Mouse (Mus musculus) heart, embryonic 15.5 days (tissue): Measurements from ENCODE around the gene Eaf2. TPM values are rescaled to one million over a fixed set of nuclear protein-coding genes. Genes with fewer than 3 reads are reported as not detected.
A peak's percentile ranks its signal among the peaks of the same experiment; 100 is the strongest.
"Not testable (repeated sequence)": the region's sequence is repeated elsewhere in the genome, so short reads cannot be mapped to it uniquely, and the experiment has no call there.

Experiments used
- ATAC-seq: fragments of 200-750 bp; cut with Nextera tagmentation; replicated peaks from 2 replicates; pipeline ENCODE4 v1.8.0; 2017; ENCODE audit warnings: low read depth, moderate TSS enrichment; ENCODE audit not compliant: insufficient number of reproducible peaks, insufficient read depth, low FRiP score
- H3K27ac ChIP-seq: fragments of 300-500 bp; sonication (generic); 2 replicates; pipeline ENCODE4 v1.5.1; 2015; ENCODE audit warnings: mild to moderate bottlenecking, inconsistent platforms
- H3K27me3 ChIP-seq: fragments of 300-500 bp; sonication (generic); 2 replicates; pipeline ENCODE4 v1.6.1; 2015; ENCODE audit warnings: inconsistent platforms
- H3K36me3 ChIP-seq: fragments of 300-500 bp; sonication (generic); 2 replicates; pipeline ENCODE4 v1.6.1; 2015; ENCODE audit warnings: mild to moderate bottlenecking, inconsistent platforms
- H3K4me1 ChIP-seq: fragments of 300-500 bp; sonication (generic); replicated peaks from 2 replicates; pipeline ENCODE4 v1.6.1; 2015; ENCODE audit warnings: inconsistent platforms
- H3K4me2 ChIP-seq: fragments of 300-500 bp; sonication (generic); 2 replicates; pipeline ENCODE4 v1.6.1; 2015; ENCODE audit warnings: inconsistent platforms, mild to moderate bottlenecking, moderate library complexity
- H3K4me3 ChIP-seq: fragments of 300-500 bp; sonication (generic); 2 replicates; pipeline ENCODE4 v1.5.1; 2015; ENCODE audit warnings: mild to moderate bottlenecking, inconsistent platforms
- H3K9ac ChIP-seq: fragments of 300-500 bp; sonication (generic); 2 replicates; pipeline ENCODE4 v1.6.1; 2015; ENCODE audit warnings: mild to moderate bottlenecking, inconsistent platforms
- H3K9me3 ChIP-seq: fragments of 300-500 bp; sonication (generic); replicated peaks from 2 replicates; pipeline ENCODE4 v1.6.1; 2016; ENCODE audit warnings: inconsistent platforms
- WGBS: fragments of 180-500 bp; shearing (Covaris S2); methylation state at CpG from one replicate; pipeline ENCODE4 v1.1.7; 2015; ENCODE audit warnings: mixed read lengths; 5-methylcytosine and 5-hydroxymethylcytosine counted together
- polyA plus RNA-seq: library from polyadenylated mRNA; unstranded; fragments of >200 nt; fragmentation: Nextera tagmentation; extraction: Ambion mirVana; gene quantifications from 2 replicates; pipeline ENCODE4 v1.2.1, GENCODE M21; 2015

Eaf2 gene
- polyA plus RNA-seq, 1 experiment from 2014 or later, result 0.47 TPM

- H3K4me1 ChIP-seq, result no peaks in the 10 kb centered on the region
- H3K9ac ChIP-seq, result no peak overlapping the region
- no peak for ATAC-seq
- no peak overlapping the region for H3K4me3 ChIP-seq
- H3K27ac ChIP-seq, result no peak overlapping the region
- no peak overlapping the region for H3K4me2 ChIP-seq
- 93% methylated on average over 4 of the region's 4 CpGs for WGBS
- peaks cover 54% of the 10 kb centered on the region for H3K36me3 ChIP-seq
- H3K9me3 ChIP-seq, result no peaks in the 10 kb centered on the region
- no peaks in the 10 kb centered on the region for H3K27me3 ChIP-seq
Observed at GRCm38 (mm10) chr16:36891415-36891814, 16.6 kb upstream of the Eaf2 start.

DNA sequence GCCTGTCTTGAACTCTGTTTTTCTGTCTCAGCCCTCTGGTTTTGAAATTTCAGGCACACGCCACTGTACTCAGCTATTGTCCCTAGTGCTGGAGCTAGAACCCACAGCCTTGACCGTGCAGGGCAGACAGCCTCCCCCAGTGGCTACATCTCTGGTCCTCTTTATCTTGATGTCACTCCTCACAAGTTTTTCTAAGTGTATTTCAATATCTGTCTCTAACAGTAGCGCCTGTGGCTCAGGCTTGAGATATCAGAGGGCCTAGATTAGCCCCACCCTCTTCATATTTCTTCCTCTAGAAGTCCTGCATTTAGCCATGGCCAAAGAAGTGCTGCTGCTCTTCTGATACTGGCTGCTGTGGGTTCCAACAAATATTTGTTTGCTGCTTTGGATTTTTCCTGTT, 15.8 kb upstream of the Eaf2 start:
- Histone ChIP-seq H3K4me2 (no peak overlapping the region), H3K4me1 (no peaks in the 10 kb centered on the region), H3K36me3 (peaks cover 46% of the 10 kb centered on the region), H3K9ac (no peak overlapping the region), H3K4me3 (no peak overlapping the region), H3K27ac (no peak overlapping the region), H3K9me3 (no peaks in the 10 kb centered on the region), H3K27me3 (no peaks in the 10 kb centered on the region)
- no peak for ATAC-seq
- WGBS, result 80% methylated on average over 3 of the region's 3 CpGs

GRCm38 (mm10) chr16:36887546-36887945, 12.7 kb upstream of the Eaf2 start:
- Histone ChIP-seq H3K4me3 (no peak overlapping the region), H3K27me3 (no peaks in the 10 kb centered on the region), H3K4me1 (no peaks in the 10 kb centered on the region), H3K4me2 (no peak overlapping the region), H3K27ac (no peak overlapping the region), H3K9me3 (no peaks in the 10 kb centered on the region), H3K36me3 (peaks cover 29% of the 10 kb centered on the region), H3K9ac (no peak overlapping the region)
- ATAC-seq, result no peak
- 69% methylated on average over 5 of the region's 5 CpGs for WGBS

GRCm38 (mm10) chr16:36885912-36886311, 11.1 kb upstream of the Eaf2 start:
- no peak overlapping the region for H3K27ac ChIP-seq
- no peaks in the 10 kb centered on the region for H3K27me3 ChIP-seq
- 88% methylated on average over 11 of the region's 11 CpGs for WGBS
- no peak overlapping the region for H3K4me3 ChIP-seq
- peaks cover 17% of the 10 kb centered on the region for H3K36me3 ChIP-seq
- no peak overlapping the region for H3K4me2 ChIP-seq
- no peaks in the 10 kb centered on the region for H3K4me1 ChIP-seq
- no peak overlapping the region for H3K9ac ChIP-seq
- no peaks in the 10 kb centered on the region for H3K9me3 ChIP-seq
- ATAC-seq, result no peak

DNA sequence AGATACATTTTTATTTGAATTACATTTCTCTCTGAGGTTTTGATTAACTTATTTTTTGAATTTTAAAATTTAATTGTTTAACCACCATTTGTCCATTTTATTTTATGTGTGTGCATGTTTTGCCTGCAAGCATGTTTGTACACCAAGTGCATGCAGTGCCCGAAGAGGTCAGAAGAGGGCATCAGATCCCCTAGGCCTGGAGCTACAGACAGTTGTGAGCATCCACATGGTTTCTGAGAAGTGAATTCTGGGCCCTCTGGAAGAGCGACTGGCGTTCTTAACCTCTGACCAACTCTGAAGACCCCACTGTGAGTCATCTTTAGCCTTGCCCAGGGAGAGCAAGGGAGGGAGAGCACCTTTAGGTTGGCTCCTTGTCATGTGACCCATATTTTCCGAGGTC, 10.1 kb upstream of the Eaf2 start:
- Histone ChIP-seq H3K4me2 (no peak overlapping the region), H3K4me3 (no peak overlapping the region), H3K9me3 (no peaks in the 10 kb centered on the region), H3K9ac (no peak overlapping the region), H3K4me1 (peaks cover under 1% of the 10 kb centered on the region; the same call in 1 of the 2 replicates), H3K27me3 (no peaks in the 10 kb centered on the region), H3K27ac (no peak overlapping the region), H3K36me3 (peaks cover 17% of the 10 kb centered on the region)
- WGBS, result 82% methylated on average over 4 of the region's 4 CpGs
- ATAC-seq, result no peak

- Histone ChIP-seq H3K4me3 (no peak overlapping the region), H3K27ac (no peak overlapping the region), H3K9me3 (no peaks in the 10 kb centered on the region), H3K4me1 (peaks cover 12% of the 10 kb centered on the region), H3K27me3 (no peaks in the 10 kb centered on the region), H3K36me3 (peaks cover 7% of the 10 kb centered on the region), H3K9ac (no peak overlapping the region), H3K4me2 (no peak overlapping the region)
- WGBS, result 68% methylated on average over 5 of the region's 5 CpGs
- no peak for ATAC-seq
Observed at GRCm38 (mm10) chr16:36882737-36883343, 8.0 kb upstream of the Eaf2 start.

- Histone ChIP-seq H3K9ac (no peak overlapping the region), H3K4me2 (no peak overlapping the region), H3K36me3 (no peaks in the 10 kb centered on the region), H3K4me1 (peaks cover 24% of the 10 kb centered on the region), H3K9me3 (no peaks in the 10 kb centered on the region), H3K4me3 (no peak overlapping the region), H3K27me3 (no peaks in the 10 kb centered on the region), H3K27ac (no peak overlapping the region)
- WGBS, result 69% methylated on average over 5 of the region's 5 CpGs
- no peak for ATAC-seq
Observed at GRCm38 (mm10) chr16:36877316-36877715, 2.5 kb upstream of the Eaf2 start.

GRCm38 (mm10) chr16:36875276-36875851, 561 bp upstream of the Eaf2 start:
- ATAC-seq, result peak; percentile 63

GRCm38 (mm10) chr16:36869442-36869841, 5.4 kb downstream of the Eaf2 start:
- 93% methylated on average over 2 of the region's 2 CpGs for WGBS
- Histone ChIP-seq H3K27ac (no peak overlapping the region), H3K9me3 (no peaks in the 10 kb centered on the region)

More at GRCm38 (mm10) chr16:36875276-36875851, 561 bp upstream of the Eaf2 start:
- H3K9ac ChIP-seq, result peak overlapping the region; percentile 86
- no peaks in the 10 kb centered on the region for H3K9me3 ChIP-seq
- H3K4me2 ChIP-seq, result peak overlapping the region; percentile 76
- peak overlapping the region; percentile 67 for H3K4me3 ChIP-seq
- H3K27me3 ChIP-seq, result no peaks in the 10 kb centered on the region
- peaks cover 6% of the 10 kb centered on the region for H3K36me3 ChIP-seq
- H3K27ac ChIP-seq, result peak overlapping the region; percentile 80
- H3K4me1 ChIP-seq, result peaks cover 24% of the 10 kb centered on the region
- WGBS, result under 1% methylated on average over 48 of the region's 48 CpGs

GRCm38 (mm10) chr16:36863585-36863984, 11.2 kb downstream of the Eaf2 start:
- 73% methylated on average over 3 of the region's 3 CpGs for WGBS
- no peak overlapping the region for H3K4me2 ChIP-seq

More at GRCm38 (mm10) chr16:36869442-36869841, 5.4 kb downstream of the Eaf2 start:
- Histone ChIP-seq H3K27me3 (no peaks in the 10 kb centered on the region), H3K4me3 (no peak overlapping the region), H3K4me2 (no peak overlapping the region), H3K36me3 (peaks cover 25% of the 10 kb centered on the region), H3K4me1 (peaks cover 7% of the 10 kb centered on the region), H3K9ac (no peak overlapping the region)
- no peak for ATAC-seq

DNA sequence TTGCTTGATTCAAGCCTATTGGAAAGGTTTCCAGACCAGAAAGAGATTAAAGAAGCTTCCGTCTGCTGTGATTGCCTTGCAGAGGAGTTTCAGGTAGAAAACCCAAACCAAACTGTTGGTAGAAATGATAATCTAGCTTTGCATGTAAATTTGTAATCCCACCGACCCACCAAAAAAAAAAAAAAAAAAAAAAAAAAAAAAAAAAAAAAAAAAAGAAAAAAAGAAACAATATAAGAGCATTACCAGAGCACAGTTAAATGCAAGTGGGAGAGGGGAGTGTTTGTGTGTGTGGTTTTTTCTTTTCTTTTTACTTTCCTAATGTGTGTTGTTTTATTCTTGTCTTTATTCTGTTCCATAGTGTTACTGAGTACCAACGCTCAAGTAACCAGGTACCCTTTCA, 23.6 kb downstream of the Eaf2 start:
- Histone ChIP-seq H3K27me3 (no peaks in the 10 kb centered on the region), H3K4me3 (no peak overlapping the region), H3K4me1 (no peaks in the 10 kb centered on the region), H3K36me3 (peaks cover 10% of the 10 kb centered on the region), H3K27ac (no peak overlapping the region), H3K4me2 (no peak overlapping the region), H3K9me3 (no peaks in the 10 kb centered on the region), H3K9ac (no peak overlapping the region)
- WGBS, result 89% methylated on average over 3 of the region's 3 CpGs
- ATAC-seq, result no peak

More at GRCm38 (mm10) chr16:36863585-36863984, 11.2 kb downstream of the Eaf2 start:
- no peak for ATAC-seq
- Histone ChIP-seq H3K27me3 (no peaks in the 10 kb centered on the region), H3K9me3 (no peaks in the 10 kb centered on the region), H3K4me1 (no peaks in the 10 kb centered on the region), H3K9ac (no peak overlapping the region), H3K36me3 (peaks cover 28% of the 10 kb centered on the region), H3K27ac (no peak overlapping the region), H3K4me3 (no peak overlapping the region)

DNA sequence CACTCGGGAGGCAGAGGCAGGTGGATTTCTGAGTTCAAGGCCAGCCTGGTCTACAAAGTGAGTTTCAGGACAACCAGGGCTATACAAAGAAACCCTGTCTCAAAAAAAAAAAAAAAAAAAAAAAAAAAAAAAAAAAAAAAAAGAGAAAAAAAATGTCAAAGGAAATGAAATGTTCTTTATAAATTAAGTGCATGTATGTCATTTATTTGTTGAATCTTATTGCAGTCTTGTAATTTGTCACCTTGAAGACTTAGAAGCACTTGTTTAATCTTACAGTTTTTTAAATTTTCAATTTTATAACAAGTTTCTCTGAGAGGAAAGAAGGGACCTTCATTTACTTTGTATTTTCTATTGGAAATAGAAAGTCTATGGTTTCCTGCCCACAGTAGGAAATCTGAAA, 27.9 kb downstream of the Eaf2 start:
- H3K27ac ChIP-seq, ATAC-seq, H3K27me3 ChIP-seq, H3K36me3 ChIP-seq, H3K4me1 ChIP-seq, H3K4me2 ChIP-seq, H3K9ac ChIP-seq, H3K4me3 ChIP-seq, H3K9me3 ChIP-seq: not testable (repeated sequence)
- WGBS, result 90% methylated on average over 1 of the region's 1 CpGs
